Comparison of ENCODE assay signal across 8 mouse cellular contexts in genomic region chr10:81290698-81291460, GRCm38 (mm10). TPM values are rescaled to one million over a fixed set of nuclear protein-coding genes. Genes with fewer than 3 reads are reported as not detected.
A peak's percentile ranks its signal among the peaks of the same experiment; 100 is the strongest.
DNase-seq lines count a peak whose midpoint lies in the region; ATAC-seq and TF ChIP-seq lines count a peak whose summit lies in the region.
"Had no signal": no experiment of that assay in that cellular context is flagged by ENCODE, and none has a peak within 500 bp of the region (broad histone marks: within the 10 kb centered on the region; RNA-seq: fewer than 3 reads in every experiment).

No protein-coding gene starts in this region.

- H3K27me3 ChIP-seq in ES-Bruce4 (ENCODE audit: control insufficient read depth, insufficient read depth, low read length, poor library complexity, severe bottlenecking) = no peaks in the 10 kb centered on the region
- H3K27me3 ChIP-seq in MEL (ENCODE audit: control insufficient read depth in 1 of 2, insufficient read depth in 2 of 2, low read length in 2 of 2) = no peaks in the 10 kb centered on the region
- H3K27me3 ChIP-seq in kidney, embryonic 16.5 days (ENCODE audit: insufficient read depth, low read length) = peaks cover 20% of the 10 kb centered on the region; the same call in 1 of the 2 replicates
- H3K27me3 ChIP-seq in midbrain, embryonic 13.5 days = peaks cover 26% of the 10 kb centered on the region
- H3K27me3 ChIP-seq: megakaryocyte, embryonic 14.5 days had no signal

- DNase-seq in MEL (ENCODE audit: low read depth, low spot score) = no peak
- no peak for DNase-seq in left cerebral cortex, adult 18-20 months (ENCODE audit: low spot score in 2 of 2)
- DNase-seq in heart, postnatal 4 days = no peak
- DNase-seq in gastrocnemius, adult 18-20 months (ENCODE audit: low spot score) = no peak

- TF ChIP-seq CTCF in ES-Bruce4 (IDR thresholded peaks at IDR 0.05; ENCODE audit: low read depth, low read length) (no peak), MEL (IDR thresholded peaks at IDR 0.05 in 2 of 3, conservative IDR thresholded peaks at IDR 0.05 in 1 of 3; ENCODE audit: control insufficient read depth in 1 of 3, insufficient read depth in 1 of 3, low read depth in 2 of 3, low read length in 3 of 3, poor library complexity in 1 of 3, severe bottlenecking in 1 of 3) (no peak)

- TF ChIP-seq EP300 in ES-Bruce4 (IDR thresholded peaks at IDR 0.05; ENCODE audit: insufficient read depth, low read depth, low read length) (no peak), MEL (IDR thresholded peaks at IDR 0.05; ENCODE audit: low read depth in 1 of 2, low read length in 2 of 2) (no peak)

- H3K36me3 ChIP-seq in ES-Bruce4 (ENCODE audit: control insufficient read depth, insufficient read depth, low read length, poor library complexity, severe bottlenecking) (no peaks in the 10 kb centered on the region), MEL (ENCODE audit: control insufficient read depth in 1 of 2, insufficient read depth in 2 of 2, low read length in 2 of 2) (peaks cover 0 to 26% of the 10 kb centered on the region in 2 experiments; a peak in 2 of 4 replicates)
- no peaks in the 10 kb centered on the region for H3K36me3 ChIP-seq in kidney, embryonic 16.5 days (ENCODE audit: insufficient read depth, low read length)
- H3K36me3 ChIP-seq in midbrain, embryonic 13.5 days = no peaks in the 10 kb centered on the region

- no peak overlapping the region for H3K27ac ChIP-seq in ES-Bruce4 (ENCODE audit: insufficient read depth, low read length)
- peak overlapping the region; percentile 82 for H3K27ac ChIP-seq in MEL (ENCODE audit: control insufficient read depth, low read depth, low read length)
- H3K27ac ChIP-seq in kidney, embryonic 16.5 days (ENCODE audit: low read length) = peak overlapping the region; percentile 71
- no peak overlapping the region for H3K27ac ChIP-seq in midbrain, embryonic 13.5 days

- TF ChIP-seq POLR2A in ES-Bruce4 (IDR thresholded peaks at IDR 0.05; ENCODE audit: insufficient read depth, low read length) = no peak
- no peak for TF ChIP-seq POLR2A in MEL (IDR thresholded peaks at IDR 0.05; ENCODE audit: control insufficient read depth in 1 of 2, insufficient read depth in 1 of 2, low read depth in 1 of 2, low read length in 2 of 2, poor library complexity in 1 of 2)

- H3K79me2 ChIP-seq in MEL (ENCODE audit: control insufficient read depth, insufficient read depth, low read length, poor library complexity) = peaks cover 28% of the 10 kb centered on the region

- peaks cover 5% of the 10 kb centered on the region for H3K4me1 ChIP-seq in ES-Bruce4 (ENCODE audit: control insufficient read depth, insufficient read depth, low read length)
- H3K4me1 ChIP-seq in MEL (ENCODE audit: control insufficient read depth in 1 of 2, insufficient read depth in 2 of 2, low read length in 2 of 2) = peaks cover 13 to 39% of the 10 kb centered on the region in 2 experiments
- peaks cover 46% of the 10 kb centered on the region for H3K4me1 ChIP-seq in kidney, embryonic 16.5 days (ENCODE audit: insufficient read depth, low read length)
- peaks cover 37% of the 10 kb centered on the region for H3K4me1 ChIP-seq in midbrain, embryonic 13.5 days (replicated peaks)

- WGBS in kidney, embryonic 16.5 days = 14% methylated on average over 24 of the region's 24 CpGs
- WGBS in midbrain, embryonic 13.5 days = 14% methylated on average over 24 of the region's 24 CpGs

- peak overlapping the region; percentile 44 for H3K4me2 ChIP-seq in kidney, embryonic 16.5 days (replicated peaks; ENCODE audit: low read depth, low read length)
- H3K4me2 ChIP-seq in midbrain, embryonic 13.5 days (replicated peaks) = no peak overlapping the region

- TF ChIP-seq RAD21 in MEL (IDR thresholded peaks at IDR 0.05; ENCODE audit: low read depth, low read length) = no peak

- H3K9me3 ChIP-seq in ES-Bruce4 (replicated peaks; ENCODE audit: control insufficient read depth, insufficient read depth, low read length, poor library complexity, severe bottlenecking) (no peaks in the 10 kb centered on the region), MEL (replicated peaks; ENCODE audit: insufficient read depth, low read length) (no peaks in the 10 kb centered on the region)
- H3K9me3 ChIP-seq in kidney, embryonic 16.5 days (ENCODE audit: low read length) = no peaks in the 10 kb centered on the region
- H3K9me3 ChIP-seq in midbrain, embryonic 13.5 days = no peaks in the 10 kb centered on the region
- H3K9me3 ChIP-seq: megakaryocyte, embryonic 14.5 days had no signal

- peak overlapping the region; percentile 13; the same call in 1 of the 2 replicates for H3K9ac ChIP-seq in ES-Bruce4 (ENCODE audit: low read depth, poor library complexity, severe bottlenecking)
- H3K9ac ChIP-seq in MEL (ENCODE audit: control insufficient read depth, low read depth, low read length, poor library complexity, severe bottlenecking) = no peak overlapping the region
- peak overlapping the region; percentile 22 for H3K9ac ChIP-seq in kidney, embryonic 16.5 days (replicated peaks; ENCODE audit: low read length)
- H3K9ac ChIP-seq in midbrain, embryonic 13.5 days (replicated peaks) = 0 out of 2 replicates have a peak overlapping the region, but pooled peaks have one; percentile 39

- H3K4me3 ChIP-seq in ES-Bruce4 (ENCODE audit: low read depth, low read length) (peak overlapping the region; percentile 51), MEL (ENCODE audit: control insufficient read depth in 1 of 2, insufficient read depth in 1 of 2, low read depth in 2 of 2, low read length in 2 of 2) (no peak overlapping the region)
- peak overlapping the region; percentile 35 for H3K4me3 ChIP-seq in kidney, embryonic 16.5 days (ENCODE audit: low read length)
- no peak overlapping the region for H3K4me3 ChIP-seq in midbrain, embryonic 13.5 days (replicated peaks)
- H3K4me3 ChIP-seq: megakaryocyte, embryonic 14.5 days had no signal

- ATAC-seq in kidney, embryonic 16.5 days (ENCODE audit: low FRiP score, low TSS enrichment) = no peak
- no peak for ATAC-seq in midbrain, embryonic 13.5 days

TF ChIP-seq in MEL, 35 proteins besides CTCF, POLR2A, EP300 and RAD21 (continues in another document):
- no peak for TF ChIP-seq ZNF384 (IDR thresholded peaks at IDR 0.05; ENCODE audit: low read depth, low read length)

RNA-seq across cellular contexts. Expression of gene Tjp3, which starts 0.5 kb away (rescaled TPM):
- polyA plus RNA-seq in ES-Bruce4 (2011; ENCODE audit: insufficient read depth, insufficient read length, low read depth, missing spikeins) = 41.5 and 42.7 TPM in 2 replicates
- 2.5 and 2.9 TPM in 2 replicates for total RNA-seq in MEL (2012; rRNA removed)
- polyA plus RNA-seq in MEL (2012; ENCODE audit: insufficient read depth in 1 of 2, insufficient read length in 2 of 2, low read depth in 1 of 2, low replicate concordance in 2 of 2, missing spikeins in 1 of 2) = 1 to 10 TPM in 1 of 2 experiments, not detected in 1; 4.9 TPM
- 21.9 and 22.6 TPM in 2 replicates for polyA plus RNA-seq in kidney, embryonic 16.5 days (2015; fragmentation: Nextera tagmentation; extraction: Ambion mirVana)
- 4.9 and 5.5 TPM in 2 replicates for polyA plus RNA-seq in midbrain, embryonic 13.5 days (2015; fragmentation: Nextera tagmentation; extraction: Ambion mirVana)
- under 1 TPM; 0.16 to 0.23 TPM for total RNA-seq in left cerebral cortex, adult 18-20 months (2021)
- total RNA-seq in heart, postnatal 4 days (2021) = under 1 TPM in 1 of 2 experiments, not detected in 1; 0.50 TPM
- total RNA-seq in gastrocnemius, adult 18-20 months (2021) = not detected

RNA-seq across cellular contexts. Expression of gene Pip5k1c, which starts 1.9 kb away (rescaled TPM):
- polyA plus RNA-seq in ES-Bruce4 (2011; ENCODE audit: insufficient read depth, insufficient read length, low read depth, missing spikeins) (28.3 and 31.5 TPM in 2 replicates), MEL (2012; ENCODE audit: insufficient read depth in 1 of 2, insufficient read length in 2 of 2, low read depth in 1 of 2, low replicate concordance in 2 of 2, missing spikeins in 1 of 2) (10 to 100 TPM in 1 of 2 experiments, not detected in 1; 40.5 TPM)
- total RNA-seq in MEL (2012; rRNA removed) = 14.1 and 14.4 TPM in 2 replicates
- polyA plus RNA-seq in kidney, embryonic 16.5 days (2015; fragmentation: Nextera tagmentation; extraction: Ambion mirVana) = 62.9 and 63.9 TPM in 2 replicates
- polyA plus RNA-seq in midbrain, embryonic 13.5 days (2015; fragmentation: Nextera tagmentation; extraction: Ambion mirVana) = 92.8 and 99.6 TPM in 2 replicates
- 100 to 1,000 TPM; 415 to 417 TPM for total RNA-seq in left cerebral cortex, adult 18-20 months (2021)
- 10 to 100 TPM; 52.0 to 55.4 TPM for total RNA-seq in heart, postnatal 4 days (2021)
- 10 to 100 TPM; 19.7 to 20.4 TPM for total RNA-seq in gastrocnemius, adult 18-20 months (2021)

RNA-seq across cellular contexts. Expression of gene Apba3, which starts 24.1 kb away (rescaled TPM):
- polyA plus RNA-seq in ES-Bruce4 (2011; ENCODE audit: insufficient read depth, insufficient read length, low read depth, missing spikeins) = 25.8 and 26.4 TPM in 2 replicates
- 68.9 and 81.3 TPM in 2 replicates for total RNA-seq in MEL (2012; rRNA removed)
- 10 to 100 TPM in 1 of 2 experiments, not detected in 1; 73.2 TPM for polyA plus RNA-seq in MEL (2012; ENCODE audit: insufficient read depth in 1 of 2, insufficient read length in 2 of 2, low read depth in 1 of 2, low replicate concordance in 2 of 2, missing spikeins in 1 of 2)
- polyA plus RNA-seq in kidney, embryonic 16.5 days (2015; fragmentation: Nextera tagmentation; extraction: Ambion mirVana) = 88.6 and 88.7 TPM in 2 replicates
- 27.9 and 30.8 TPM in 2 replicates for polyA plus RNA-seq in midbrain, embryonic 13.5 days (2015; fragmentation: Nextera tagmentation; extraction: Ambion mirVana)
- total RNA-seq in left cerebral cortex, adult 18-20 months (2021) = 10 to 100 TPM; 36.7 to 42.7 TPM
- 10 to 100 TPM; 49.0 to 53.0 TPM for total RNA-seq in heart, postnatal 4 days (2021)
- total RNA-seq in gastrocnemius, adult 18-20 months (2021) = 100 to 1,000 TPM; 102 to 105 TPM

RNA-seq across cellular contexts. Expression of gene Mrpl54, which starts 24.1 kb away (rescaled TPM):
- 52.2 and 63.7 TPM in 2 replicates for polyA plus RNA-seq in ES-Bruce4 (2011; ENCODE audit: insufficient read depth, insufficient read length, low read depth, missing spikeins)
- 137 and 150 TPM in 2 replicates for total RNA-seq in MEL (2012; rRNA removed)
- 100 to 1,000 TPM; 157 to 421 TPM for polyA plus RNA-seq in MEL (2012; ENCODE audit: insufficient read depth in 1 of 2, insufficient read length in 2 of 2, low read depth in 1 of 2, low replicate concordance in 2 of 2, missing spikeins in 1 of 2)
- 218 and 238 TPM in 2 replicates for polyA plus RNA-seq in kidney, embryonic 16.5 days (2015; fragmentation: Nextera tagmentation; extraction: Ambion mirVana)
- 138 and 148 TPM in 2 replicates for polyA plus RNA-seq in midbrain, embryonic 13.5 days (2015; fragmentation: Nextera tagmentation; extraction: Ambion mirVana)
- total RNA-seq in left cerebral cortex, adult 18-20 months (2021) = 10 to 100 TPM; 38.8 to 43.5 TPM
- 100 to 1,000 TPM; 118 to 125 TPM for total RNA-seq in heart, postnatal 4 days (2021)
- total RNA-seq in gastrocnemius, adult 18-20 months (2021) = 100 to 1,000 TPM; 106 to 116 TPM

RNA-seq across cellular contexts. Expression of gene Cactin, which starts 30.0 kb away (rescaled TPM):
- polyA plus RNA-seq in ES-Bruce4 (2011; ENCODE audit: insufficient read depth, insufficient read length, low read depth, missing spikeins) = 17.5 and 18.2 TPM in 2 replicates
- 43.5 and 47.6 TPM in 2 replicates for total RNA-seq in MEL (2012; rRNA removed)
- polyA plus RNA-seq in MEL (2012; ENCODE audit: insufficient read depth in 1 of 2, insufficient read length in 2 of 2, low read depth in 1 of 2, low replicate concordance in 2 of 2, missing spikeins in 1 of 2) = 10 to 100 TPM in 1 of 2 experiments, not detected in 1; 66.8 TPM
- 42.3 and 43.2 TPM in 2 replicates for polyA plus RNA-seq in kidney, embryonic 16.5 days (2015; fragmentation: Nextera tagmentation; extraction: Ambion mirVana)
- polyA plus RNA-seq in midbrain, embryonic 13.5 days (2015; fragmentation: Nextera tagmentation; extraction: Ambion mirVana) = 35.5 and 35.8 TPM in 2 replicates
- 10 to 100 TPM; 30.5 to 34.6 TPM for total RNA-seq in left cerebral cortex, adult 18-20 months (2021)
- 10 to 100 TPM; 20.7 to 21.0 TPM for total RNA-seq in heart, postnatal 4 days (2021)
- 10 to 100 TPM; 10.1 to 10.9 TPM for total RNA-seq in gastrocnemius, adult 18-20 months (2021)

Comparison
In these comparisons a context has a peak if more than half of its experiments do, and no peak if none do; other contexts are left out.
1. H3K27ac ChIP-seq: peak in MEL (single experiment) and kidney, embryonic 16.5 days (single experiment); none in ES-Bruce4 (single experiment) and midbrain, embryonic 13.5 days (single experiment).
2. H3K4me3 ChIP-seq: peak in ES-Bruce4 (single experiment) and kidney, embryonic 16.5 days (single experiment); none in MEL (0 of 2) and midbrain, embryonic 13.5 days (single experiment).
3. RNA of gene Pip5k1c, which starts 1.9 kb away (total RNA-seq): 415 to 417 TPM in left cerebral cortex, adult 18-20 months; 52.0 to 55.4 TPM in heart, postnatal 4 days, 19.7 to 20.4 TPM in gastrocnemius, adult 18-20 months and 14.1 to 14.4 TPM in MEL; every median in the first group is over 4 times any median in the second.